Mouse (Mus musculus): ENCODE measurements around the gene Acot7. TPM values are rescaled to one million over a fixed set of nuclear protein-coding genes. Genes with fewer than 3 reads are reported as not detected.
A peak's percentile ranks its signal among the peaks of the same experiment; 100 is the strongest.

The Acot7 gene
- total and polyA plus RNA-seq, 2 experiments: 9.3 to 18.4 TPM

DNA sequence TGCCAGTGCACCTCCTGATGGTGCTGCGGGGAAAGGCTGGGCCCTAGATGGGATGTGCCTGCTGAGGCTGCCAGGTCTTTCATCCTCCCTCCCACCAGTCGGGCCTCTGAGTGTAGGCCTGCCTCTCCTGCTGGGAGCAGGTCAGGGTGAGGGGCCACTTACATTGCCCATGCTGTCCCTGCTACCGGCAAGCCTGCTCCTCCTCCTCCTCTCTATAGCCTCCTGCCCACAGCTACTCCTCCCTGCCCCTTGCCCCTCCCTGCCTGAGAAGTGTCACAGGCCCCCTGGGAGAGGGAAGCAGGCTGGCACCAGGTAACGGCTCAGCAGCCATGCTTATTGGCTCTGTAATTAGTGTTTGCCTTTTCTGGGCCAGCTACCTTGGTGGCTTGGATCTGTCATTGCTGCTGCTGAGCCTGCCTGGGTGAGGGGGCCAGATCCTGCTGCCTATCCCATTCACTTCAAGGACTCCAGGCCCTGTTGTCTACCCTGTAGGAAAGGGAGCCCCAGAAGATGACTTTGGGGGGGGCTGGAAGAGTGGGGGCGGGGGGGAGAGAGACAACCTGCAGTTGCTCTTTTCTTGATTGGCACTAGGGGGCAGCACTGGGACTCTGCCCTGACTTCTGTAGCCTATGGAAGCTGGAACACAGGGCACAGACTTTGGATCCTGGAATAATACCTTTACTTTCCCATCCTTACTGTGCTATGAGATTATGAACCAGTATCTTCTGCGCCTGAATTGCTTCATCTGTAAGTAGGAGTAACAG lies 41.6 kb upstream of the Acot7 start:
- Histone ChIP-seq H3K27me3 (ENCODE audit: control insufficient read depth, insufficient read depth, low read length) (no peaks in the 10 kb centered on the region), H3K4me1 (ENCODE audit: control insufficient read depth, insufficient read depth, low read length) (peaks cover 5% of the 10 kb centered on the region; the same call in 1 of the 2 replicates), H3K36me3 (ENCODE audit: control insufficient read depth, insufficient read depth, low read length) (no peaks in the 10 kb centered on the region), H3K27ac (replicated peaks; ENCODE audit: insufficient read depth, low read depth, low read length) (no peak overlapping the region), H3K79me2 (ENCODE audit: control insufficient read depth, insufficient read depth, low read length) (no peaks in the 10 kb centered on the region), H3K4me3 (ENCODE audit: insufficient read depth, low read depth, low read length) (no peak overlapping the region), H3K9ac (ENCODE audit: low read depth, low read length) (no peak overlapping the region)
- WGBS: 58% methylated on average over 6 of the region's 6 CpGs
- peak; percentile 64 for TF ChIP-seq CTCF (IDR thresholded peaks at IDR 0.05; ENCODE audit: low read depth, low read length)
- TF ChIP-seq POLR2A (IDR thresholded peaks at IDR 0.05; ENCODE audit: extremely low read depth, insufficient read depth, low read length): no peak
- peak; percentile 18 for DNase-seq (ENCODE audit: extremely low read depth, low read depth, low spot score)

DNA sequence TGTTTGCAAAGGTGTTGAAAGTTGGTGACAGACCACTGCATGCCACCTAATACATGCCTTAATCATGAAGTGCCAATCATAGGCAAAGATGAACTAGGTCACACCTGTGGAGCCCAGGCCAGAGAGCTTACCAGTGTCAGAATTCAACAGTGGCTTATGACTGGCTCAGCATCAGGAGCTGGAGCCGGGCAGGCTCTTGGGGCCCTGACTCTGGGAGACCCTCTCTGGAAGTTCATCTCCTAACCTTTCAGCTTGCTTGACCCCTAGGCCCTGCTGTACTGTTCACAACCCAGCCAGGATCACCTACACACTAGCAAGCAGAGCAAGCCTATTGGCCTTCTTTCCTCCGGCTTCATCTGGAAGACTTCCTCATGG lies 41.1 kb upstream of the Acot7 start:
- no peaks in the 10 kb centered on the region for H3K79me2 ChIP-seq (ENCODE audit: control insufficient read depth, insufficient read depth, low read length)
- no peaks in the 10 kb centered on the region for H3K27me3 ChIP-seq (ENCODE audit: control insufficient read depth, insufficient read depth, low read length)
- whole genome bisulfite sequencing: 98% methylated on average over 2 of the region's 2 CpGs
- peaks cover 5% of the 10 kb centered on the region; the same call in 1 of the 2 replicates for H3K4me1 ChIP-seq (ENCODE audit: control insufficient read depth, insufficient read depth, low read length)
- no peak for DNase-seq (ENCODE audit: extremely low read depth, low read depth, low spot score)
- no peak overlapping the region for H3K4me3 ChIP-seq (ENCODE audit: insufficient read depth, low read depth, low read length)
- no peak overlapping the region for H3K9ac ChIP-seq (ENCODE audit: low read depth, low read length)
- no peaks in the 10 kb centered on the region for H3K36me3 ChIP-seq (ENCODE audit: control insufficient read depth, insufficient read depth, low read length)
- TF ChIP-seq POLR2A (IDR thresholded peaks at IDR 0.05; ENCODE audit: extremely low read depth, insufficient read depth, low read length): no peak
- TF ChIP-seq CTCF (IDR thresholded peaks at IDR 0.05; ENCODE audit: low read depth, low read length): no peak
- no peak overlapping the region for H3K27ac ChIP-seq (replicated peaks; ENCODE audit: insufficient read depth, low read depth, low read length)

DNA sequence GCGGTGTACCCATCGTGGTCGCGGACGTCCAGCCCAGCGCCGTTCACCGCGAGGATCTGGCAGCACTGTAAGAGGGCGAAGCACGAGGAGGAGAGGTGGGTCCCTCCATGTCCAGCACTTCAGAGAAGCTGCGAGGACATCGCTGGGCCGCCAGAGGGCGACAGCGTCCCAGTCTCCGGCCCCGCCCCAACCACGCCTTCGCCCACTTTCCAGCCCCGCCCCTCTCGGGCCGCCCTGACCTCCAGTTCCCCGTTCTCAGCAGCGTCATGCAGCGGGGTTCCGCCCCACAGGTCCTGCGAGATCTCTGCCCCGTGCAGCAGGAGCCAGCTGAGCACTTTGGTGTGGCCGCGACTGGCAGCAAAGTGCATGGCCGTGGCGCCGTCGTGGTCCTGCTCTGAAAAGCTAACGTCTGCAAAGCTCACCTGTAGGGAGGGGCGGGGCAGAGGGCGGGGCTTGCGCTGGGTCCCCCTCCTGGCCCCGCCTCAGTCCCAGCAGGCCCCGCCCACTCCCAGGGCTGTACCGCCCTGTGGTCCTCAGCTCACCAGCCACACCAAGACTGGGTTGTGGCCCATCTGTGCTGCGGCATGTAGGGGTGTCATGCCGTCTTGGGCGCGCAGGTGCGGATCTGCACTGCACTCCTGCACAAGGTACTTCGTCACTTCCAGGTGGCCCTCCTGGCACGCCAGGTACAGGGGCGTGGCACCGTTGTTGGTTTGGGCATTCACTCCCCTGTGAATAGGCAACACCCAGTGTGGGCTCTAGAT lies 39.3 kb upstream of the Acot7 start:
- WGBS: 3% methylated on average over 51 of the region's 51 CpGs
- TF ChIP-seq POLR2A (IDR thresholded peaks at IDR 0.05; ENCODE audit: extremely low read depth, insufficient read depth, low read length) (no peak), CTCF (IDR thresholded peaks at IDR 0.05; ENCODE audit: low read depth, low read length) (peak; percentile 90)
- Histone ChIP-seq H3K4me3 (ENCODE audit: insufficient read depth, low read depth, low read length) (peak overlapping the region; percentile 67), H3K9ac (ENCODE audit: low read depth, low read length) (peak overlapping the region; percentile 38; the same call in 1 of the 2 replicates), H3K27me3 (ENCODE audit: control insufficient read depth, insufficient read depth, low read length) (no peaks in the 10 kb centered on the region), H3K4me1 (ENCODE audit: control insufficient read depth, insufficient read depth, low read length) (peaks cover 5% of the 10 kb centered on the region; the same call in 1 of the 2 replicates), H3K36me3 (ENCODE audit: control insufficient read depth, insufficient read depth, low read length) (no peaks in the 10 kb centered on the region), H3K79me2 (ENCODE audit: control insufficient read depth, insufficient read depth, low read length) (no peaks in the 10 kb centered on the region), H3K27ac (replicated peaks; ENCODE audit: insufficient read depth, low read depth, low read length) (no peak overlapping the region)
- DNase-seq (ENCODE audit: extremely low read depth, low read depth, low spot score): peak; percentile 61

DNA sequence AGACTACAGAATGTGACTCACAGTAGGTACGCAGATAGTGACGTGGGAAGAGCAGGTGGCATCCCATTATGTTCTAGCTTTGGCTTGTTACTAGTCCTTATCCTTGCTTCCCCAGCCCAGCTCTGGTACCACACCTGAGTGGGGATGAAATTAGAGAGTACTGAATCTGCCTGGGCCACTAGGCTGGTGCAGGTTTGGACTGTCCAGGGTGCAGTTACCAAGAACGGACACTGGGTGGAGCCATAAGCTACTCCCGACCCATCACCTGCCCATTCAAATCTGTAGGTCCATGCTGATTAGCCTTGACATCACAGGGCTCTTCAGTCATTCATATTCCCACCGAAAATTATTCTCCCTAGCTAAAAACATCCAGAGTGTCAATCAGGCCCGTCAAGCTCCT lies 37.5 kb upstream of the Acot7 start:
- Histone ChIP-seq H3K4me3 (ENCODE audit: insufficient read depth, low read depth, low read length) (no peak overlapping the region), H3K79me2 (ENCODE audit: control insufficient read depth, insufficient read depth, low read length) (no peaks in the 10 kb centered on the region), H3K36me3 (ENCODE audit: control insufficient read depth, insufficient read depth, low read length) (no peaks in the 10 kb centered on the region), H3K4me1 (ENCODE audit: control insufficient read depth, insufficient read depth, low read length) (peaks cover 5% of the 10 kb centered on the region; the same call in 1 of the 2 replicates), H3K9ac (ENCODE audit: low read depth, low read length) (no peak overlapping the region), H3K27me3 (ENCODE audit: control insufficient read depth, insufficient read depth, low read length) (no peaks in the 10 kb centered on the region), H3K27ac (replicated peaks; ENCODE audit: insufficient read depth, low read depth, low read length) (no peak overlapping the region)
- 30% methylated on average over 6 of the region's 6 CpGs for WGBS
- peak; percentile 24 for DNase-seq (ENCODE audit: extremely low read depth, low read depth, low spot score)
- TF ChIP-seq CTCF (IDR thresholded peaks at IDR 0.05; ENCODE audit: low read depth, low read length) (peak; percentile 83), POLR2A (IDR thresholded peaks at IDR 0.05; ENCODE audit: extremely low read depth, insufficient read depth, low read length) (no peak)

DNA sequence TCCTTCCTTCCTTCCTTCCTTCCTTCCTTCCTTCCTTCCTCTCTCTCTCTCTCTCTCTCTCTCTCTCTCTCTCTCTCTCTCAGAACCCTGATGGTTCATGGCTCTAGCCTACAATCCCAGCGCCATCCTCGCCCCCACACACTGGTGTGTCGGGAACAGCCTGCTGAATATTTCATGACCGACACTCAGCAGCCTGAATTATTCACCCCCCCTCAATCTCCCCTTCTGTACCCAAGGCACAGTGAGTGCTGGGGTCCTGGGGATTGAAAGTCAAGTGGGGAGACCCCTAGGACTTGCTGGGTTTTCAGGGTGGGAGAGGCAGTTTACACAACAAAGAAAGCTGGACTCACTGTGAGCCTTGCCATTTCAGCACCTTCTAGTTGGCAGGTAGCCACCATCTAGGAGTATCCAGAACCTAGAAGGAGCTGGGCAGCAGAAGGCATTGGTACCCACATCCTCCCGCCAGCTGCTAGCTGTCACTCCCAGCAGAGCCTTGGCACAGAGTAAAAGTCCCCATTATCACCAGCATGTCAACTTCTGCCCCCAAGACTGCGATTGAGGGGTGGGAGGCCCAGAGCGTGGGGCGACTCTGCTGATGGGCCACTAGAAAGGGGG lies 36.3 kb upstream of the Acot7 start:
- H3K27me3 ChIP-seq (ENCODE audit: control insufficient read depth, insufficient read depth, low read length): no peaks in the 10 kb centered on the region
- 77% methylated on average over 8 of the region's 8 CpGs for WGBS
- H3K9ac ChIP-seq (ENCODE audit: low read depth, low read length): no peak overlapping the region
- DNase-seq (ENCODE audit: extremely low read depth, low read depth, low spot score): no peak
- H3K27ac ChIP-seq (replicated peaks; ENCODE audit: insufficient read depth, low read depth, low read length): no peak overlapping the region
- no peaks in the 10 kb centered on the region for H3K36me3 ChIP-seq (ENCODE audit: control insufficient read depth, insufficient read depth, low read length)
- H3K79me2 ChIP-seq (ENCODE audit: control insufficient read depth, insufficient read depth, low read length): no peaks in the 10 kb centered on the region
- H3K4me1 ChIP-seq (ENCODE audit: control insufficient read depth, insufficient read depth, low read length): peaks cover 5% of the 10 kb centered on the region; the same call in 1 of the 2 replicates
- no peak overlapping the region for H3K4me3 ChIP-seq (ENCODE audit: insufficient read depth, low read depth, low read length)
- no peak for TF ChIP-seq CTCF (IDR thresholded peaks at IDR 0.05; ENCODE audit: low read depth, low read length)
- no peak for TF ChIP-seq POLR2A (IDR thresholded peaks at IDR 0.05; ENCODE audit: extremely low read depth, insufficient read depth, low read length)
